Mouse (Mus musculus) inflammation-experienced regulatory T-cells (primary cell): ENCODE measurements around the gene Ptprd. TPM values are rescaled to one million over a fixed set of nuclear protein-coding genes. Genes with fewer than 3 reads are reported as not detected.

Source experiments
- polyA plus RNA-seq, 2 experiments: library from polyadenylated mRNA; unstranded; fragments of 100-300 nt; shearing (Covaris generic); gene quantifications; one replicate each; pipeline ENCODE4 v1.2.1; 2017

The Ptprd gene
- polyA plus RNA-seq: 1 to 10 TPM in 1 of 2 experiments, under 1 TPM in 1; 0.16 to 3.7 TPM

GRCm38 (mm10) chr4:78211529-78212494 is at the start of gene Ptprd:
Ptprd (minus strand) TSS chr4:78211961.

